Mouse (Mus musculus) liver, adult 2 months (tissue): ENCODE data around the gene Arsg.

Experiments
- CTCF ChIP-seq: fragments of 200-500 bp; IDR thresholded peaks from 2 replicates; pipeline ENCODE4 v1.5.1; 2011; ENCODE audit warnings: low read depth, low read length, control low read depth
- POLR2A ChIP-seq: fragments of 200-500 bp; IDR thresholded peaks from 2 replicates; pipeline ENCODE4 v1.6.1; 2011; ENCODE audit warnings: low read length, control low read depth; ENCODE audit not compliant: insufficient read depth; ENCODE audit errors: extremely low read depth

DNA sequence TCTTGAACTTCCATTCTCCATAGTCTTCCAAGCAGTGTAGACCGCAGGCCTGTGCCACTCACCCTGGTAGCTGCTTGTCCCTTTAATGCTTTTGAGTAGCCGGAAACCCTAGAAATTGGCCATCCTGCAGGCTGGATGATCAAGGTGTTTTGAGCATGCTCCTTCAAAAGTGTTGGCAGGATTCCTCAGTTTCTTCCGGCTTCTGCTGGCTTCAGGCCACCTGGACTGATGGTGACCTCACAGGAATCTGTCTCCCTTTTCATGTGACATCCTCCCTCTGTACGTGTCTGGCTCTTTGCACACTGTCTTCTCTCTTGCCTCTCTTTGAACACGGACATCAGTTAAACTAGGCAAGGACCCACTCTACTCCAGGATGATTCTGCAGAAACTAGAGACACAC lies 27.0 kb downstream of the Arsg start:
- TF ChIP-seq CTCF (no peak), POLR2A (no peak)
